In genomic region chr4:118206918-118207640, GRCm38 (mm10) we compare ENCODE assay signal across 10 mouse cellular contexts. TPM values are rescaled to one million over a fixed set of nuclear protein-coding genes. Genes with fewer than 3 reads are reported as not detected.
DNase-seq lines count a peak whose midpoint lies in the region; ATAC-seq and TF ChIP-seq lines count a peak whose summit lies in the region.
"Had no signal": no experiment of that assay in that cellular context is flagged by ENCODE, and none has a peak within 500 bp of the region (broad histone marks: within the 10 kb centered on the region; RNA-seq: fewer than 3 reads in every experiment).

No protein-coding gene starts in this region.

- no peak for TF ChIP-seq EP300 in liver, postnatal 0 days (IDR thresholded peaks at IDR 0.05; ENCODE audit: low read depth)
- TF ChIP-seq EP300 in ES-Bruce4 (IDR thresholded peaks at IDR 0.05; ENCODE audit: insufficient read depth, low read depth, low read length): peak; percentile 88

- H3K27me3 ChIP-seq in liver, postnatal 0 days (ENCODE audit: insufficient read depth, low read length): no peaks in the 10 kb centered on the region
- H3K27me3 ChIP-seq in liver, embryonic 12.5 days (replicated peaks): no peaks in the 10 kb centered on the region
- H3K27me3 ChIP-seq in ES-Bruce4 (ENCODE audit: control insufficient read depth, insufficient read depth, low read length, poor library complexity, severe bottlenecking): no peaks in the 10 kb centered on the region
- H3K27me3 ChIP-seq in intestine, postnatal 0 days (replicated peaks; ENCODE audit: control insufficient read depth, insufficient read depth, low read length): no peaks in the 10 kb centered on the region
- H3K27me3 ChIP-seq: embryonic facial prominence, embryonic 13.5 days; heart, embryonic 15.5 days had no signal

- H3K9me3 ChIP-seq in liver, postnatal 0 days (ENCODE audit: low read length): no peaks in the 10 kb centered on the region
- H3K9me3 ChIP-seq in liver, embryonic 12.5 days (replicated peaks): no peaks in the 10 kb centered on the region
- H3K9me3 ChIP-seq in ES-Bruce4 (replicated peaks; ENCODE audit: control insufficient read depth, insufficient read depth, low read length, poor library complexity, severe bottlenecking): no peaks in the 10 kb centered on the region
- no peaks in the 10 kb centered on the region for H3K9me3 ChIP-seq in intestine, postnatal 0 days (ENCODE audit: control insufficient read depth)
- H3K9me3 ChIP-seq: embryonic facial prominence, embryonic 13.5 days; heart, embryonic 15.5 days had no signal

- no peak overlapping the region for H3K4me2 ChIP-seq in liver, postnatal 0 days (ENCODE audit: low read depth, low read length)
- H3K4me2 ChIP-seq in liver, embryonic 12.5 days: no peak overlapping the region
- H3K4me2 ChIP-seq in intestine, postnatal 0 days (replicated peaks; ENCODE audit: low read depth): no peak overlapping the region
- H3K4me2 ChIP-seq: embryonic facial prominence, embryonic 13.5 days; heart, embryonic 15.5 days had no signal

- H3K4me3 ChIP-seq in liver, postnatal 0 days (ENCODE audit: low read depth, low read length): no peak overlapping the region
- no peak overlapping the region for H3K4me3 ChIP-seq in liver, embryonic 12.5 days
- no peak overlapping the region for H3K4me3 ChIP-seq in ES-Bruce4 (ENCODE audit: low read depth, low read length)
- H3K4me3 ChIP-seq in intestine, postnatal 0 days (ENCODE audit: low read depth, low read length): no peak overlapping the region
- no peak overlapping the region for H3K4me3 ChIP-seq in left cerebral cortex, adult 2 months
- H3K4me3 ChIP-seq: embryonic facial prominence, embryonic 13.5 days; heart, embryonic 15.5 days had no signal

- peak; percentile 55 for DNase-seq in adrenal gland, postnatal 14 days
- no peak for DNase-seq in adrenal gland, adult 8-10 months
- DNase-seq in liver, postnatal 0 days: no peak
- no peak for DNase-seq in left cerebral cortex, adult 2 months (ENCODE audit: extremely low spot score in 1 of 2, low spot score in 2 of 2)
- no peak for DNase-seq in kidney, adult 18-20 months

- intact Hi-C loops in left cerebral cortex, adult 2 months (cut with DNase I): loop anchor here (5.0 kb wide), 1 partner anchor 355 kb away; no protein-coding TSS in a partner anchor

- 65% methylated on average over 10 of the region's 10 CpGs for WGBS in liver, postnatal 0 days (ENCODE audit: insufficient replicate concordance)
- 61% methylated on average over 9 of the region's 10 CpGs for WGBS in liver, embryonic 12.5 days (ENCODE audit: insufficient replicate concordance)
- WGBS in intestine, postnatal 0 days: 71% methylated on average over 10 of the region's 10 CpGs

- 0 out of 2 replicates have a peak, but pooled peaks cover 4% of the 10 kb centered on the region for H3K4me1 ChIP-seq in liver, postnatal 0 days (ENCODE audit: insufficient read depth)
- no peaks in the 10 kb centered on the region for H3K4me1 ChIP-seq in liver, embryonic 12.5 days
- H3K4me1 ChIP-seq in ES-Bruce4 (ENCODE audit: control insufficient read depth, insufficient read depth, low read length): peaks cover 9% of the 10 kb centered on the region
- H3K4me1 ChIP-seq in intestine, postnatal 0 days (replicated peaks; ENCODE audit: control insufficient read depth, insufficient read depth, low read length): no peaks in the 10 kb centered on the region
- H3K4me1 ChIP-seq: heart, embryonic 15.5 days had no signal

- H3K36me3 ChIP-seq in liver, postnatal 0 days (replicated peaks; ENCODE audit: insufficient read depth, low read length): peaks cover 11% of the 10 kb centered on the region
- H3K36me3 ChIP-seq in liver, embryonic 12.5 days: peaks cover 43% of the 10 kb centered on the region
- peaks cover 10% of the 10 kb centered on the region for H3K36me3 ChIP-seq in ES-Bruce4 (ENCODE audit: control insufficient read depth, insufficient read depth, low read length, poor library complexity, severe bottlenecking)
- H3K36me3 ChIP-seq in intestine, postnatal 0 days (ENCODE audit: control insufficient read depth, insufficient read depth): peaks cover 42% of the 10 kb centered on the region

- peak; percentile 27 for TF ChIP-seq CTCF in liver, postnatal 0 days (IDR thresholded peaks at IDR 0.05; ENCODE audit: low read depth)
- TF ChIP-seq CTCF in ES-Bruce4 (IDR thresholded peaks at IDR 0.05; ENCODE audit: low read depth, low read length): peak; percentile 30
- TF ChIP-seq CTCF in intestine, postnatal 0 days (IDR thresholded peaks at IDR 0.05; ENCODE audit: low read depth): peak; percentile 53
- TF ChIP-seq CTCF in left cerebral cortex, adult 2 months (IDR thresholded peaks at IDR 0.05): no peak; the same call in 1 of the 2 replicates

- ATAC-seq in liver, postnatal 0 days: no peak
- no peak for ATAC-seq in liver, embryonic 12.5 days
- ATAC-seq in intestine, postnatal 0 days: 0 out of 2 replicates have a peak, but pooled peaks have one; percentile 12

- H3K9ac ChIP-seq in liver, postnatal 0 days (replicated peaks): no peak overlapping the region
- H3K9ac ChIP-seq in liver, embryonic 12.5 days: no peak overlapping the region
- no peak overlapping the region for H3K9ac ChIP-seq in ES-Bruce4 (ENCODE audit: low read depth, poor library complexity, severe bottlenecking)
- no peak overlapping the region for H3K9ac ChIP-seq in intestine, postnatal 0 days (ENCODE audit: low read depth, low read length)
- H3K9ac ChIP-seq: embryonic facial prominence, embryonic 13.5 days; heart, embryonic 15.5 days had no signal

- TF ChIP-seq POLR2A in ES-Bruce4 (IDR thresholded peaks at IDR 0.05; ENCODE audit: insufficient read depth, low read length): no peak

- H3K27ac ChIP-seq in liver, postnatal 0 days (ENCODE audit: low read depth): no peak overlapping the region
- H3K27ac ChIP-seq in liver, embryonic 12.5 days: no peak overlapping the region
- peak overlapping the region; percentile 70 for H3K27ac ChIP-seq in ES-Bruce4 (ENCODE audit: insufficient read depth, low read length)
- no peak overlapping the region for H3K27ac ChIP-seq in intestine, postnatal 0 days (ENCODE audit: low read depth, low read length)
- H3K27ac ChIP-seq in left cerebral cortex, adult 2 months: no peak overlapping the region
- H3K27ac ChIP-seq: heart, embryonic 15.5 days had no signal

RNA-seq across cellular contexts. Expression of gene Kdm4a, which starts 27.2 kb away (rescaled TPM):
- total RNA-seq in adrenal gland, postnatal 14 days (2021): 34.3 and 43.6 TPM in 2 replicates
- total RNA-seq in adrenal gland, adult 8-10 months (2022): 10 to 100 TPM; 39.7 to 56.1 (median 49.7) TPM
- polyA plus RNA-seq in liver, postnatal 0 days (2015; fragmentation: Nextera tagmentation; extraction: Ambion mirVana): 7.0 and 7.2 TPM in 2 replicates
- polyA plus RNA-seq in liver, embryonic 12.5 days (2016; fragmentation: Nextera tagmentation; extraction: Ambion mirVana): 11.2 and 12.8 TPM in 2 replicates
- polyA plus RNA-seq in ES-Bruce4 (2011; ENCODE audit: insufficient read depth, insufficient read length, low read depth, missing spikeins): 37.2 and 41.8 TPM in 2 replicates
- polyA plus RNA-seq in intestine, postnatal 0 days (2015; fragmentation: Nextera tagmentation; extraction: Ambion mirVana): 11.6 and 13.1 TPM in 2 replicates
- 10 to 100 TPM; 39.6 to 41.0 TPM for total RNA-seq in left cerebral cortex, adult 2 months (2021)
